Mouse (Mus musculus): ENCODE data around the gene Gosr2.

Gene Gosr2

GRCm38 (mm10) chr11:103646301-103646700 lies 51.4 kb downstream of the Gosr2 start:
- no peak for DNase-seq (ENCODE audit: low spot score)

- no peak for DNase-seq (ENCODE audit: low spot score)
These were observed 52.0 kb downstream of the Gosr2 start for GRCm38 (mm10) chr11:103645731-103646130.

GRCm38 (mm10) chr11:103643211-103643610 lies 54.5 kb downstream of the Gosr2 start:
- DNase-seq (ENCODE audit: low spot score) = no peak

- peak; percentile 27 for DNase-seq (ENCODE audit: low spot score)
These were observed 58.2 kb downstream of the Gosr2 start for GRCm38 (mm10) chr11:103639407-103639946.

GRCm38 (mm10) chr11:103638790-103639189 lies 58.9 kb downstream of the Gosr2 start, which contains the start of gene Lyzl6:
Gene Lyzl6 (minus strand): TSS chr11:103638890.
- DNase-seq (ENCODE audit: low spot score) = no peak

GRCm38 (mm10) chr11:103636261-103636660 lies 61.4 kb downstream of the Gosr2 start:
- no peak for DNase-seq (ENCODE audit: low spot score)

- no peak for DNase-seq (ENCODE audit: low spot score)
These were observed 62.2 kb downstream of the Gosr2 start for GRCm38 (mm10) chr11:103635481-103635880.

GRCm38 (mm10) chr11:103634806-103635205 lies 62.9 kb downstream of the Gosr2 start:
- no peak for DNase-seq (ENCODE audit: low spot score)

GRCm38 (mm10) chr11:103627453-103627852 lies 70.2 kb downstream of the Gosr2 start:
- DNase-seq (ENCODE audit: low spot score) = no peak

Measured in ovary, postnatal 36 days (tissue).